Mouse (Mus musculus) spleen, adult 2 months (tissue): ENCODE data around the gene Hsd17b6.

Source experiments
- CTCF ChIP-seq: fragments of 200-500 bp; IDR thresholded peaks from 2 replicates; pipeline ENCODE4 v1.5.1; 2011; ENCODE audit warnings: mild to moderate bottlenecking, inconsistent platforms; ENCODE audit not compliant: insufficient read depth, insufficient read length, insufficient replicate concordance; ENCODE audit errors: extremely low read depth
- POLR2A ChIP-seq: fragments of 200-500 bp; IDR thresholded peaks from 2 replicates; pipeline ENCODE4 v1.6.1; 2011; ENCODE audit warnings: low read depth, low read length, inconsistent platforms

DNA sequence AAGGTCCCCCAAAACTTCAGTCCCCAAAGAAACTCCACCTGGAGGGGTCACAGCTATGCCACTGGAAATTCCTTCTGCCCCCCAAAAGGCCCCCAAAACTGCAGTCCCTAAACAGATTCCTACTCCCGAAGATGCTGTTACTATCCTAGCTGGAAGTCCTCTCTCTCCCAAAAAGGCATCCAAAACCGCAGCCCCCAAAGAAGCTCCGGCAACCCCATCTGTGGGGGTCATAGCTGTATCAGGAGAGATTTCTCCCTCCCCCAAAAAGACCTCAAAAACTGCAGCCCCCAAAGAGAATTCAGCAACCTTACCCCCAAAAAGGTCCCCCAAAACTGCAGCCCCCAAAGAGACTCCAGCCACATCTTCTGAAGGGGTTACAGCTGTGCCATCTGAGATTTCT lies 35.1 kb upstream of the Hsd17b6 start:
- TF ChIP-seq POLR2A (no peak), CTCF (no peak)
